Mouse (Mus musculus) layer of hippocampus, postnatal 10 days (tissue): ENCODE measurements around the gene Ankrd6. TPM values are rescaled to one million over a fixed set of nuclear protein-coding genes. Genes with fewer than 3 reads are reported as not detected.

Source experiments
- DNase-seq, 2 experiments: peaks; one replicate each; pipeline ENCODE4 v3.0.0; 2021; ENCODE audit warnings: low spot score in 2 of 2
- total RNA-seq, 2 experiments: library from RNA; stranded (reverse); gene quantifications; 2 replicates each; pipeline ENCODE4 v1.2.3; 2021

The Ankrd6 gene
- total RNA-seq, 2 experiments from 2014 or later: 30.7 to 32.1 TPM

DNA sequence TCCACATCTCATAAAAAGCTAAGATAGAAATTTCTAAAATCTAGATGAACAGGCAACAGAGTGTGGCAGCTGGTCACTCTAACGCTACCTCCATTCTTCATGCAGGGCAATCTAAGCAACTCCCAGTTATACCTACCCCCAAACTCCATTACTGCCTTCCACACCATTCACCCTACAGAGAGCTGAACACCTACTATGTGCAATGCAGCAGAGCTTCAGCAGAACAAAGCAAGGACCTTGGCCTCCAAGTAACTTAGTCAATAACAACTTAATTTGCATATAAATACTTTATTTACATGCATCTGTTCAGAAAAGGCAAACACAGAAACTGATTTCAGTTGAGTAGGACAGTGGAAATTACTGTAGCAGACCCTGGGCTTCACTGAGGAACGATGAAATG, 44.7 kb downstream of the Ankrd6 start:
- DNase-seq: no peak

DNA sequence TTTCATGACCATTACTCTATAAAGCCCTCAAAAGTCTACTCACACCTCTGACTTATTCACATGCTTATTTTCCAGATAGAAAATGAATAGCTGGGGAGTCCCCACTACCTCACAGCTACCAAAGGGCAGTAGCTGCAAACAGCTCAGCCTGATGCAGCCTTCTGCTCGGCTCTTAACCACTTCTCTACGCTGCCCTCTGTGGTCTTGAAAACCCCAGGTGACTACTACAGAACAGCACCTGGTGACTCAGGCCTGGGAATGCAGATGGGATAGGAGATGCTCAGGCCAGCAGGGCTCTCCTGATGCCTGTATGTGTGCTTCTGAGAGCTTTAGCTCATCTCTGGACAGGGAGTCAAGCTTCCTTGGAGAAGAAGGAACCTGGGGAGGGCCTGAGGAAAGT, 45.3 kb downstream of the Ankrd6 start:
- DNase-seq: no peak

DNA sequence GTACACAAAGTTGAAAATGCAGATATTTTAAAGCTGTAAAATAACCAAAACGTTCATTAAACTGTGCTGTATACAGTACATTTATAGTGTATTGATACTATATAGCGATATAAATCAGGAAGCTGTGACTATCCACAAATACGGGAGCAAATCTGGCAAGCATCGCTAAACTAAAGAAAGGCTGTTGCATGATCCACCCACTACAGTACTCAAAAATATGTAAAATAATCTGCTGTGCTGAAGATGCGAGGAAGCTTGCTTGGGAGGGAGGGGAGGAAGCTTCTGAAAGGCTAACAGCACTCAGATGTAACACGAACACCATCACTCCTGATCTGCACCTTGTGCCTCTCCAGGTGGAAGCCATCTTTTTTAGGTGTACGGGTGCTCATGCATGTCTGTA, 46.8 kb downstream of the Ankrd6 start:
- no peak for DNase-seq

DNA sequence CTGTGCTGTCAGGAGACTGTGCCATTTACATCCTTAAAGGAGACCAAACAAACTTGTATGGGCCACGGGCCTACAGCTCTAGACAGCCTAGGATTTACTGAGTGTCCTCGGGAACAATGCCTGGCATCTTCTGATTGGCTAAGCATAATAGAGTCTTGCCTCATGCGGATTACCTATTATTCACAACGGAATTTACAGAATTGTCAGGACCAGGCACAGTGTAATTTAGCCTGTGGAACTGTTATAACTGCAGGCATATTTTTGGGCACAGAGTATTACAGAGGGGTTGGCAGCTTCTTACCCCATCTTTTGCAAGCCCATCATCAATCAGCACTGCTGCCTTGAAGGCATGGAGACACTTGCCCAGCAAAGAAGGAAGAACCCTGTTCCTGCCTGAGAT, 51.6 kb downstream of the Ankrd6 start:
- no peak for DNase-seq

DNA sequence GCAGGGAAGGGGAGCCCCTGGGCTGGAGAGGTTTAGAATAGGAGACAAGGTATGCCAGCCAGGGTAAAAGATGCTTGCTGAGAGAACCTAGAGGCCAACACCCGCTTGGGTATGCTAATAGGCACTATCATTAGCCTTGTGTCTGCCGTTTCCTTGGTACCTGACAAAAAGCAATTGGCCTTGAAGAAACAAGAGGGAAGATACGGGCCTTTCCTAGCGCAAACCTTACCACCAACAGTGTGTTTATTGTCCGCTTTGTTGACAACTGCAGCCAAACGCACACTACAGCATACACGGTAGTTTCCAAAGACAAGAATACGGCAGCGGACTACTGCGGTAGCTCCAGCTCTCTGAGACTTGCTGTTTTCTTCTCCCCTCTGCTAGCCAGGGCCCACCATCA, 59.3 kb downstream of the Ankrd6 start:
- DNase-seq: no peak

DNA sequence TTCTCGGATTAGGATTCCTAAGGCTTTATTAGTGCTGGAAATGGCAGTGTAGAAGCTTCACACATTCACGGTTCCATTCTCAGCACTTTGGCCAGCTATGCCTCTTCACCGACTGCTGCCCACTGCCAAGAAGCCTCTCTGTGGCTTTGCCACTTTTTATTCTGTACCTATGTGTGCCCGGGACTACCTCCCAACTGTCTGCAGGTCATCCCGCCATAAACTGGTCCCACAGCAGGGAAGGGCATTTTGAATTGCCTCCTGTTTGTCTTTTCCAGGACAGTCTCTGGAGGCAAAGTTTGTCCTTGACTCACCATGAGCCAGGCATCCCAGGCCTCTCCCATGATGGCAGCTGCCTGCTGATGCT, 59.9 kb downstream of the Ankrd6 start:
- DNase-seq: peak; percentile 17 to 19

DNA sequence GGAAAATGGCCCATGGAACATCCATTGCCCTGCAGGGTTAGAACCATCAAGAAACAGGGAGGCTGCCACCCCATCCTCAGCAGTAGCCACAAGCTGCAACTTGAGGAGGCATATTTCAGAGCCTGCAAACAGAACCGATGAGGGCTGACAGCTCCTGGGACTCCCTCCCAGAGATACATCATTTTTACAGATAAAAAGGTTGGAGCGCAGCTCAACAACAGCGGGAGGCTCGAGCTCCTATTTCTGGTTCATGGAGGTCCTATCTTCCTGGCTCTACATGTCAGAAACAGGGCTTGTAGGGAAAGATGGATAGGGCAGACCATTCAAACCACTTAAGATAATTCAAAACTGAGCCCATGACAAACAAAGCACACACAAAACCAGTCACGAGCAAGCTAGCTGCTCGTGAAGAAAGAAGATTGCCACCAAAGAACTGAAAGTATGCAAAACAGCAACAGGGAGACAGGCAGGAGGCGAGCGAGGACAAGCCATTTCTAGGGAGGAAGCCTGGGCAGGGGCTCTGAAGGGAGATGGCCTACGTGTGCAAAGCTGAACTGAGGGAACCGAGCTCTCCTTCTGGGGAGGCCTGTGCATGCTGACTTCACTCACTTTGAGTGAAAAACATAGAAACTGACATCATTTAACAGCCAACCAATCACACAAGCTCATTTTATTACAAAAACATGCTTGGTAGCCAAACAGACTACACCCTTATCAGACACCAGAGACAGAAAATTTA, 60.5 kb downstream of the Ankrd6 start:
- DNase-seq: peak; percentile 14 to 28

DNA sequence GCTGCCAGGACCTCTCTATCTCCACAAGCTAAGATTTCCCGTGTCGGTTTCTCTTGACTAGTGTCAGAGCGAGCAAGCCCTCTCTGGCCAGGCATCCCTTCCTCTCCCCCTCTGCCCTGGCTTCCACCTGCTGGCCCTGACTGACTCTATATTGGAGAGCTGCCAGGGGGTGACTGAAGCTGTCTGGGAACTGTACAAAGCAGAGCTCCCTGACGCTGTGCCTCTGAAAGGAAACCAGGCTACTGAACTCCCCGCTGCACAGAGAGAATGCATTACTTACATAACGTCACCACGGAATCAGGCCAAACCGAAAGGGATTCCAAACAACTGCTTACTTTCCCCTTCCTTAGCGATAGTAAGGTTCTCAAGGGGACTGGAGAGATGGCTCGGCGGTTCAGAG, 61.4 kb downstream of the Ankrd6 start:
- DNase-seq: peak; percentile 52 to 62

DNA sequence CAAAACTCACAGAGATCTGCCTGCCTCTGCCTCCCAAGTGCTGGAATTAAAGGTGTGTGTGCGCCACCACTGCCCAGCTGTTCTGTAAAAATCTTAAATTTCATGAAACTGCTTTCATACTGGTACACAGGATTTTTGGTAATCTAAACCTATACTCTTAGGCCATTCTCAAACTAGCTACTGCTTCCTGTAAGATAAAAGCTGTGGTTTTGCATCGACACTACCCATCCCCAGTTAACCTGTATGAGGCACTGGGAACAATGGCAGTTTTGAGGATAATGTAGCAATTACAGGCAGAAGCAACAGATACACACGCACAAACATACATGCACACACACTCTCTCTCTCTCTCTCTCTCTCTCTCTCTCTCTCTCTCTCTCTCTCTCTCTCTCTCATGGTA, 64.2 kb downstream of the Ankrd6 start:
- no peak for DNase-seq

DNA sequence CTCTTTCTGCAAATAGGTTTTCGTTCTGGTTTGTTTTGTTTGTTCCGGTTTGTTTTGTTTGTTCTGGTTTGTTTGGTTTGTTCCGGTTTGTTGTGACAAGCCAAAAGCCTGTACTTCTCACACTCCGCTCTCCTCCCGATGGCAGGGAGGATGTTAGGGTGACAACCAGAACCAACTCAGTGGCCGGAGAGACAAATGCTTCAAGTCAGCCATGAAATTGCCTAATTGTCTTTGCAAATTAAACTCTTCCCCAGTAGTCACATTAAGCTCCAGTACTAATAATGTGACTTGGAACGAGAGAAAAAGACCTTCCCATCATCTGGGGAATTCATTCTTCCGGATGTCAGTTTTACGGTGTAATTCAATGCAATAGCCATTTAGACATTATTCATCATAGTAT, 66.0 kb downstream of the Ankrd6 start:
- no peak for DNase-seq

DNA sequence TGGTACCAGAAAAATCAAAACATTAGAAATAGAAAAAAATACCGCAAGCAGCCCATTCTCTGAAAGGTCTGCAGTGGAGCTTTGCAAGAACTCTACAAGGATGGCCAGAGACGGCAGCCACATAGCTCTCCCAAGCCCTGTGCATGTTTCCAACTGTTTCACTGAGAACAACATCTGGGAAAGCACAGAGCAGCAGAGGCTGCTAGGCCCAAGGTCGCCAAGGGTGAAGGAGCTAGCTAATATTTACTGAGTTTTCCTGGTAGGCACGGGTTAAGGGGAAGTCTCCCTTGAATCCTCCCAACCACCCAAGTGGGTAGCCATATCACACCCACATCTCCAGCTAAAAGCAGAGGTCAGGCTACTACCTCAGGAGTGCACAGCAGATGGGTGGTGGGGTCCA, 69.6 kb downstream of the Ankrd6 start:
- no peak for DNase-seq

DNA sequence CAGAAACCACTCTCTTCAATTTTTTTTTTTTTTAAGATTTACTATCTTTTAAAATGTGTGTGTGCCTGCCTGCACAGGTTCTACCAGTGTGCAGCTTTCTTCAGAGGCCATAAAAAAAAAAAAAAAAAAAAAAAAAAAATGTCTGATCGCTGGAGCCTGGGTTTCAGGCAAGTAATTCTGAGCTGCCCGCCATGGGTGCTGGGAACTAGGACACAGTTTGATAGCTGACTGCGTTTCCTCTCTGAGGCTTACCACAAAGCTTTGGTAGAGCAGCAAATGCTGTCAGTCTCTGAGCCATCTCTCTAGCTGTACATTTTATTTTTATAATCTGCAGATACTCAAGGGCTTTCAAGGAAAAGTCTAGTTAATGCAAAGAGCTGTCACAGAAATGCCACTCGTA, 76.0 kb downstream of the Ankrd6 start:
- DNase-seq: no peak

DNA sequence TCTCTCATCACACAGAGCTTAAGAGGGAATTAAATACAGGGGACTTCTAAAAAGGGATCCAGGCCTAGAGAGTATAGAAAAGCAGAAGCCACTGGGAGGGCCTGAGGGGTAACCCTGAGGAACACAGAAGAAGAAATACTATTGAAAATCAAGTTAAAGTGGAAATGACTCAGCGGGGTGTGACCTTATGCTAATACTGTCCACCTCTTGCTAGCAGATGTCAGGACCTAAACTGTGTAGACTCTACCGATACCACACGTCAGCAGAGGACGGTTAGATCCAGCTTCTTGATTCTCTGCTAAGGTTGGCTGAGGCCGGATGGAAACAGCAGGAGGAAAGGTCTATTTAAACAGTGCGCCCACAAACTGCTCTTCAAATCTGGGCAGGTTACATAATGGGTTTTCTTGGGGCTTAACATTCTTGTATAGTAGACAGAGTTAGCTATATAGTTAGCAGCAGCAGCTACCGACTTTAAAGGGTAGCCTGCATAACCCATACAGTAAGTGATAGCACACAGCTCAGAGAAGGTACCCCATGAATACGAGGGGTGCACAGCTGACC, 78.4 kb downstream of the Ankrd6 start:
- no peak for DNase-seq

DNA sequence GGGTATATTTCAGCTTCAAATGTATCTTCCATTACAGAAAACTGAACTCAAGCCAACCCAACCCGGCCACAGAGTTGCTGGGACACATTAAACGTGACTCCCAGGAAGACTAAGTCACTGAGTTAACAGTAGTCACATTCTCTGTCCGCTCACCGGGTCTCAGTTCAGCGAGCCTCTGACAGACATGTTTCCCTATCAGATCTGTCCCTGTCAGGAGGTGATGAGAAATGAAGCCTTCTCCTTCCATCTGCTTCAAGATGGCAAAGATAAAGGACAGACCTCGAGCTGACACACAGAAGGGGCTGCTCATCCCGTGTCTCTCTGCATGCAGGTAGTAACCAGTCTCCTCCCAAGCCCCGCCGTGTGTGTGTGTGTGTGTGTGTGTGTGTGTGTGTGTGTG, 81.3 kb downstream of the Ankrd6 start:
- no peak for DNase-seq

DNA sequence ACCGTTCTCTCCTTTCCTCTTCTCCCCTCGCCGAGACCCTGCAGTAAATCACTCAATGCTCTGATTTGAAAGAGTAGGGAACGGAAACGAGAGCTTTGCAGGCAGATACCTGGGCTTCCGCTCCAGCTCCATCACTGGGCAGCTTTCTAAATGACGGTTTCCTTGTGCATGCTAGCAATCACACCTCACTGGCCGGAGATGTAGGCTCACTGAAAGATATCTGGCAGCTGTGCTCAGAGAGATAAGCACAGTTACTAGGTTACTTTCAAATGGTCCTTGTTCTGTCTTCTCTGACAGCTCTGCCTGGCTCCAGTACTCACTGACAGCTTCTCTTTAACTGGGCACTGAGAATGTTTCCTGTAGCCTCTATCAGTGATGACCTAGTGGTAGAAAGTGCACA, 81.8 kb downstream of the Ankrd6 start:
- no peak for DNase-seq

DNA sequence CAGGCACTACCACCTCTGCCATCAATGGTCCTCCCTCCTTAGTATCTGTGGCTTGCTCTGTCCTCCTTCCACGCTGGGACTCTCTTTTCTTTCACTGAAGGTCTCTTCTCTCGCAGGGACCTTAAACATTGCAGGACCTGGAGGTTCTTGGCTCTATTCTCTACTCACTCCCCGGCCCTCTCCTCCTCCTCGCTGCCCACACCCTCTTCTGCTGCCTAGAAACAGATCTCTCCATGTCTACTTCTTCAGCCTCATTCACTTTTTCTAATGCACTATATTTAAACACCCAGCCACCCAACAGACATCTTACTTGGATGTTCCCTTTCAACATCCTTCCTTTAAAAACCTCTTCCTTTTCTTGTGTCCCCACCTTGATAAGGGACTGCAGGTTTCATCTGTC, 82.2 kb downstream of the Ankrd6 start:
- DNase-seq: no peak

DNA sequence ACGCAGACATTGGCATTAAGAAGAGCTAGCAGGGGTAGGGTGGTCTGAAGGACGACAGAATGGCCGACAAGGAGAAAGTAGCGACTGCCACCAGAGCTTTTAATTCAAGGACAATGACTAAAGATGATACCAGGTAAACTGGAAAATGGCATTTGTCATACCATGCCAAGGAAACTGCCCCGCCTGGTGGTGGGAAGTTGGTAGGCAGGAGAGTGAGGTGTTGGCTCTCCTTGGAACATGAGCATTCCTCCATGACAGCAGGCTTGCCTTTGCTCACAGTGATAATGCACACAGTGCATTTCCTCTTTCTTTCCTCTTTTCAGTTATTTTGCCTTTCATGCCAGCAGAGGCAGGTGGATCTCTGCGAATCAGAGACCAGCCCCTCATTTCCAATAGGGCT, 83.2 kb downstream of the Ankrd6 start:
- DNase-seq: no peak

DNA sequence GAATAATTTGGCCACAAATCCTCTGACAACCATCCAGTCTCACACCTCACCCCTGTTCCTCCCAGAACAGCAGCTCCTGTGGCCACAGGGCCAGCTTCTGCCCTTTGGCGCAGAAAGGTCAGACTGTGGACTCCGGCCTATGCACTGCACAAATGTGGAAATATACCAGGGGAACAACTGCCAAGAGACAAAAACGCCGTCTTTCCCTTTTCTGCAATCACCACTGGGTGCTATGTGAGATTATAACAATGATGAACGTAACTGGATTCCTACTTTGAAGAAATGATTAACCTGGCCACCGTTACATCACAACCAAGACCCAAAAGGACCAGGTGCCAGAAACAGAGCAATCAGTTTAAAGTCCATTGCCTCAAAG, 85.8 kb downstream of the Ankrd6 start:
- DNase-seq: no peak

DNA sequence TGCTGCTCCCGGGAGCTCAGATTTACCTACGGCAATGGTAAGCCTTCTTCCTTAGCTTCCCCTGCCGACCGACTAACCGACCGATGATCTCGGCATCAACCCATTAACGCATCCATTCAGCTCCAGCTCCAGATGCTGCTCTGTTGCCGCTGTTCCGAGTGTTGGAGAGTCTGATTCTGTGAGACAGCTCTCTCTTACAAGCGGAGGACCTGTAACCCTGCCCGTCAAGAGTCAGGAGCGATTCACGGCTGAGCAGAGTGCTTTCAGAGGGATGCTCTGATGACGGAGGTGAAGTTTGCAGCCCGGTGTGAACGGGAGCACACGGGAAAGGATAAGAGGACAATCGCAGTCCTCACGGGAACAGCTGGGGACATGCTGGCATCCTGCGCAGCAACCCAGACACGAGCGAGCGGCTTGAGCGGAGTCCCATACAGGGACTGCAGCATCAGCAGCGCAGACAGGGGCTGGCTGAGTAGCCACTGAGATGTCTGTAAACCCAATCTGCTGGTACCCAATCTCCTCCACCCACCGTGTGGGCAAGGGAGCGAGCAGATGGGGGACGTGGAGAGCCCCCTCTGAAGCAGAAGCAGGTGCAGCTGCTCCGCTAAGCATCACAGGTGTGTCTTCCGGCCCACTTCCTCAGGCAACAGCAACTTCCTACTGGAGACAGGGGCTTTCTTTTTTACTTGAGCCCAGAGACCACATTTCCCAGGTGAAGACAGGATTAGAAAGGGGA, 86.3 kb downstream of the Ankrd6 start:
- peak in 1 of 2 experiments; percentile 17 for DNase-seq

DNA sequence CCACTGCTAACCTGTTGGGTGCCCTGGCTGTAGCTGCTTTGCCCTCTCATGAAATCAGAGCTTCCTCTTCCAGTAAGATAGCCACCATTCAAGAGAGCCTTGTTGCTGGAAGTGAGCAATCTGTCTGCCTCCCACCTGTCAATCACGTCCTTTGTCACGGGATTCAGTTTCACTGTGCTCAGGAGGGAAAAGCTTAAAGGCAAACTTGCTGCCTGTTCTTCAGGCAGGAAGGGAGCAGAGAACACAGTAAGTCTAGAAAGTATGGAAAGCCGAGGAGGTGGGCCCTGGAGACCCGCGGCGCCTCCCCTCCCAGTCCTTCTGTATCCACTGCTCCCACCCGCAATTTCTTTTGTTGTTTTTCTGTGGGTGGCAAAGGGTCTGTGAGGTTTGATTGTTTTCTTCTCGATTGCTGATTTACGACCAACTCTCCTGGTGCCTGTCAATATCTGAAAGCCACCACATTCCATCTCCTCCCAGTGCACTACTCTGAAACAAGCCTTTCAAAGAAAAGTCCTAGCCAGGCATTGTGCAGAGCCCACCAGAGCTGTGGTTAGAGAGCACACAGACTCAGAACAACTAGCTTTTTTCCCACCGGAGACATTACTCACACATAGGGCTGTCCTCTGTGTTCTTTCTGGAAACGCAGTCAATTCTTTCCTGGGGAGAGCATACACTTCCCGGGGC, 87.1 kb downstream of the Ankrd6 start:
- peak in 1 of 2 experiments; percentile 18 for DNase-seq

DNA sequence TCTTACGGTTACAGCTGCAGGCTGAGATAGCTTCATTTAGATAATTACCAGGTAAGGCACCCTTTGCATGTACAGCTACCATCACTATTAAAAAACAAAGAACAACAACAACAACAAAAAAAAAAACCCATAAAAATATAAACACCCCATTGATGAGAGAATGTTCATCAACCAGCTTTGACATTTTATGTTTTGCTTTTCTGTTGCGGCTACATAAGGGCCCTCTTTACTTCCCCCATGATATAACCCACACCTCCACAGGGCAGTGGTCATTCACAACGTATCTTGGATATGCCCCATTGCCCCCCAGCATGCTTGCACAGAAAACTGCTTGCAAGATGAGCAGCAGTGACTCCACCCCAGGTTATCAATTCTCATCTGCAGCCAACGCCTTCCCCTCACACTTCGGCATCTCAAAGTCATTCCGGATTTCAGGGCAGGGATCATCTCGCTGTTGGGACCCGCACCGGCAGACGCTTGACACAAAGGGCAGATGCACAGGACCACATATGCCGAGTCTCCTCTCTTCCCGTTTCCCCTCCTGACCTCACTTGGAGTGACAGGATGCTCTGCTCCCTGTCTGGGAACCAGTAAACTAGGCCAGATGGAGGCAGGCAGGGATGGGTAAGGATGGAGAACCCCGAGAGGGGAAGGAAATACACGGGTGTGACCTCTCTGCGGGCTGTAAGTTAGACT, 87.7 kb downstream of the Ankrd6 start:
- peak; percentile 40 to 43 for DNase-seq
